Mouse (Mus musculus) stomach, postnatal 0 days (tissue): ENCODE data around the gene Gopc. TPM values are rescaled to one million over a fixed set of nuclear protein-coding genes. Genes with fewer than 3 reads are reported as not detected.
"Not testable (repeated sequence)": the region's sequence is repeated elsewhere in the genome, so short reads cannot be mapped to it uniquely, and the experiment has no call there.

Experiments used
- ATAC-seq: fragments of 200-750 bp; cut with Nextera tagmentation; 2 replicates; pipeline ENCODE4 v1.8.0; 2017; ENCODE audit not compliant: low FRiP score, low TSS enrichment
- DNase-seq: peaks from one replicate; pipeline ENCODE4 v3.0.0-alpha.2; 2016; ENCODE audit warnings: low spot score
- H3K27ac ChIP-seq: fragments of 300-500 bp; sonication (generic); replicated peaks from 2 replicates; pipeline ENCODE4 v1.5.1; 2014; ENCODE audit warnings: mild to moderate bottlenecking, control low read depth
- H3K27me3 ChIP-seq: fragments of 300-500 bp; sonication (generic); 2 replicates; pipeline ENCODE4 v1.6.1; 2014; ENCODE audit warnings: low read length; ENCODE audit not compliant: control insufficient read depth, insufficient read depth
- H3K36me3 ChIP-seq: fragments of 300-500 bp; sonication (generic); 2 replicates; pipeline ENCODE4 v1.6.1; 2014; ENCODE audit warnings: low read length, mixed read lengths; ENCODE audit not compliant: control insufficient read depth, insufficient read depth
- H3K4me1 ChIP-seq: fragments of 300-500 bp; sonication (generic); replicated peaks from 2 replicates; pipeline ENCODE4 v1.6.1; 2014; ENCODE audit warnings: antibody characterized with exemption; ENCODE audit not compliant: control insufficient read depth, insufficient read depth
- H3K4me2 ChIP-seq: fragments of 300-500 bp; sonication (generic); replicated peaks from 2 replicates; pipeline ENCODE4 v1.6.1; 2014; ENCODE audit warnings: low read depth, mild to moderate bottlenecking, control low read depth, moderate library complexity
- H3K4me3 ChIP-seq: fragments of 300-500 bp; sonication (generic); 2 replicates; pipeline ENCODE4 v1.5.1; 2014; ENCODE audit warnings: low read depth, low read length, control low read depth
- H3K9ac ChIP-seq: fragments of 300-500 bp; sonication (generic); 2 replicates; pipeline ENCODE4 v1.6.1; 2014; ENCODE audit warnings: mild to moderate bottlenecking, low read length, control low read depth, mixed read lengths
- H3K9me3 ChIP-seq: fragments of 300-500 bp; sonication (generic); 2 replicates; pipeline ENCODE4 v1.6.1; 2016; ENCODE audit warnings: low read length; ENCODE audit not compliant: control insufficient read depth
- CTCF ChIP-seq: IDR thresholded peaks from 2 replicates; pipeline ENCODE4 v1.5.1; 2016; ENCODE audit warnings: antibody characterized with exemption, low read depth, mild to moderate bottlenecking, moderate library complexity
- EP300 ChIP-seq: optimal IDR thresholded peaks from 2 replicates; pipeline ENCODE3; 2016; ENCODE audit warnings: antibody characterized with exemption
- WGBS: fragments of 180-500 bp; shearing (Covaris S2); extraction: QIAGEN DNeasy Blood & Tissue Kit; methylation state at CpG from one replicate; pipeline ENCODE4 v1.1.7; 2014; 5-methylcytosine and 5-hydroxymethylcytosine counted together
- polyA plus RNA-seq: library from polyadenylated mRNA; unstranded; fragments of >200 nt; fragmentation: Nextera tagmentation; extraction: Ambion mirVana; gene quantifications from 2 replicates; pipeline ENCODE4 v1.2.1, GENCODE M21; 2015

The Gopc gene
- polyA plus RNA-seq, 1 experiment from 2014 or later, result 11.9 TPM

GRCm38 (mm10) chr10:52304574-52304973, 77.3 kb downstream of the Gopc start:
- WGBS, result 60% methylated on average over 7 of the region's 7 CpGs
- Histone ChIP-seq H3K9me3 (no peaks in the 10 kb centered on the region), H3K4me2 (no peak overlapping the region), H3K4me1 (no peaks in the 10 kb centered on the region), H3K27me3 (no peaks in the 10 kb centered on the region), H3K36me3 (no peaks in the 10 kb centered on the region; the same call in 1 of the 2 replicates), H3K27ac (no peak overlapping the region), H3K4me3 (no peak overlapping the region), H3K9ac (no peak overlapping the region)
- TF ChIP-seq EP300 (no peak), CTCF (no peak)
- ATAC-seq (no peak), DNase-seq (no peak)

- no peak for TF ChIP-seq EP300
- no peak for TF ChIP-seq CTCF
- no peaks in the 10 kb centered on the region for H3K4me1 ChIP-seq
- no peaks in the 10 kb centered on the region for H3K9me3 ChIP-seq
- H3K27me3 ChIP-seq, result no peaks in the 10 kb centered on the region
- ATAC-seq, result no peak
- H3K4me2 ChIP-seq, result no peak overlapping the region
- DNase-seq, result no peak
- no peak overlapping the region for H3K9ac ChIP-seq
- no peak overlapping the region for H3K4me3 ChIP-seq
- no peak overlapping the region for H3K27ac ChIP-seq
- no peaks in the 10 kb centered on the region; the same call in 1 of the 2 replicates for H3K36me3 ChIP-seq
Measured at GRCm38 (mm10) chr10:52302271-52302670, 79.7 kb downstream of the Gopc start.

GRCm38 (mm10) chr10:52301766-52302165, 80.2 kb downstream of the Gopc start:
- Histone ChIP-seq H3K27me3 (no peaks in the 10 kb centered on the region), H3K36me3 (no peaks in the 10 kb centered on the region; the same call in 1 of the 2 replicates), H3K4me2 (no peak overlapping the region), H3K4me3 (no peak overlapping the region), H3K9me3 (no peaks in the 10 kb centered on the region), H3K27ac (no peak overlapping the region), H3K9ac (no peak overlapping the region), H3K4me1 (no peaks in the 10 kb centered on the region)
- 90% methylated on average over 4 of the region's 4 CpGs for WGBS
- ATAC-seq, result no peak
- DNase-seq, result no peak
- TF ChIP-seq CTCF, result no peak
- TF ChIP-seq EP300, result no peak

- not testable (repeated sequence) for H3K27me3 ChIP-seq, H3K36me3 ChIP-seq, ATAC-seq, H3K9ac ChIP-seq, DNase-seq, H3K4me2 ChIP-seq, H3K27ac ChIP-seq, H3K9me3 ChIP-seq, H3K4me1 ChIP-seq, H3K4me3 ChIP-seq
Measured at GRCm38 (mm10) chr10:52298568-52298967, 83.4 kb downstream of the Gopc start.

GRCm38 (mm10) chr10:52295934-52296333, 86.0 kb downstream of the Gopc start:
- DNase-seq (no peak), ATAC-seq (no peak)
- no peaks in the 10 kb centered on the region for H3K4me1 ChIP-seq
- no peaks in the 10 kb centered on the region for H3K36me3 ChIP-seq
- no peak overlapping the region for H3K27ac ChIP-seq
- H3K4me2 ChIP-seq, result no peak overlapping the region
- no peak for TF ChIP-seq CTCF
- TF ChIP-seq EP300, result no peak
- no peaks in the 10 kb centered on the region for H3K27me3 ChIP-seq
- H3K9me3 ChIP-seq, result no peaks in the 10 kb centered on the region
- no peak overlapping the region for H3K4me3 ChIP-seq
- H3K9ac ChIP-seq, result no peak overlapping the region
- WGBS, result 89% methylated on average over 2 of the region's 2 CpGs

GRCm38 (mm10) chr10:52293921-52294577, 87.9 kb downstream of the Gopc start:
- Histone ChIP-seq H3K4me2 (no peak overlapping the region), H3K4me1 (no peaks in the 10 kb centered on the region), H3K4me3 (no peak overlapping the region), H3K36me3 (no peaks in the 10 kb centered on the region), H3K9ac (no peak overlapping the region), H3K27me3 (no peaks in the 10 kb centered on the region), H3K27ac (no peak overlapping the region), H3K9me3 (no peaks in the 10 kb centered on the region)
- DNase-seq (no peak), ATAC-seq (no peak)
- 83% methylated on average over 4 of the region's 4 CpGs for WGBS
- TF ChIP-seq EP300, result no peak
- no peak for TF ChIP-seq CTCF

GRCm38 (mm10) chr10:52292391-52292790, 89.5 kb downstream of the Gopc start:
- not testable (repeated sequence) for H3K9me3 ChIP-seq, H3K4me3 ChIP-seq, H3K9ac ChIP-seq, H3K4me2 ChIP-seq, H3K27me3 ChIP-seq, ATAC-seq, H3K36me3 ChIP-seq, DNase-seq, H3K27ac ChIP-seq, H3K4me1 ChIP-seq
- WGBS, result 80% methylated on average over 1 of the region's 1 CpGs
